Mouse (Mus musculus) lung, embryonic 15.5 days (tissue): ENCODE measurements around the gene Cdrt4. TPM values are rescaled to one million over a fixed set of nuclear protein-coding genes. Genes with fewer than 3 reads are reported as not detected.

Source experiments
- ATAC-seq: fragments of 200-750 bp; cut with Nextera tagmentation; 2 replicates; pipeline ENCODE4 v1.8.0; 2017; ENCODE audit warnings: moderate number of reproducible peaks, borderline replicate concordance; ENCODE audit not compliant: low FRiP score, low TSS enrichment; ENCODE audit errors: extremely low read depth
- H3K27ac ChIP-seq: fragments of 300-500 bp; sonication (generic); 2 replicates; pipeline ENCODE4 v1.5.1; 2015; ENCODE audit warnings: moderate library complexity, mild to moderate bottlenecking, inconsistent platforms
- H3K27me3 ChIP-seq: fragments of 300-500 bp; sonication (generic); 2 replicates; pipeline ENCODE4 v1.6.1; 2015; ENCODE audit warnings: inconsistent platforms
- H3K36me3 ChIP-seq: fragments of 300-500 bp; sonication (generic); 2 replicates; pipeline ENCODE4 v1.6.1; 2015; ENCODE audit warnings: inconsistent platforms
- H3K4me1 ChIP-seq: fragments of 300-500 bp; sonication (generic); 2 replicates; pipeline ENCODE4 v1.6.1; 2015; ENCODE audit warnings: inconsistent platforms
- H3K4me2 ChIP-seq: fragments of 300-500 bp; sonication (generic); 2 replicates; pipeline ENCODE4 v1.6.1; 2015; ENCODE audit warnings: inconsistent platforms, mild to moderate bottlenecking, moderate library complexity
- H3K4me3 ChIP-seq: fragments of 300-500 bp; sonication (generic); 2 replicates; pipeline ENCODE4 v1.5.1; 2015; ENCODE audit warnings: mild to moderate bottlenecking, inconsistent platforms
- H3K9ac ChIP-seq: fragments of 300-500 bp; sonication (generic); 2 replicates; pipeline ENCODE4 v1.6.1; 2015; ENCODE audit warnings: inconsistent platforms
- H3K9me3 ChIP-seq: fragments of 300-500 bp; sonication (generic); 2 replicates; pipeline ENCODE4 v1.6.1; 2016; ENCODE audit warnings: inconsistent platforms
- WGBS: fragments of 180-500 bp; shearing (Covaris S2); methylation state at CpG from one replicate; pipeline ENCODE4 v1.1.7; 2015; 5-methylcytosine and 5-hydroxymethylcytosine counted together
- polyA plus RNA-seq: library from polyadenylated mRNA; unstranded; fragments of >200 nt; fragmentation: Nextera tagmentation; extraction: Ambion mirVana; gene quantifications from 2 replicates; pipeline ENCODE4 v1.2.1, GENCODE M21; 2015

Cdrt4 gene
- polyA plus RNA-seq, 1 experiment from 2014 or later: 0.36 TPM

DNA sequence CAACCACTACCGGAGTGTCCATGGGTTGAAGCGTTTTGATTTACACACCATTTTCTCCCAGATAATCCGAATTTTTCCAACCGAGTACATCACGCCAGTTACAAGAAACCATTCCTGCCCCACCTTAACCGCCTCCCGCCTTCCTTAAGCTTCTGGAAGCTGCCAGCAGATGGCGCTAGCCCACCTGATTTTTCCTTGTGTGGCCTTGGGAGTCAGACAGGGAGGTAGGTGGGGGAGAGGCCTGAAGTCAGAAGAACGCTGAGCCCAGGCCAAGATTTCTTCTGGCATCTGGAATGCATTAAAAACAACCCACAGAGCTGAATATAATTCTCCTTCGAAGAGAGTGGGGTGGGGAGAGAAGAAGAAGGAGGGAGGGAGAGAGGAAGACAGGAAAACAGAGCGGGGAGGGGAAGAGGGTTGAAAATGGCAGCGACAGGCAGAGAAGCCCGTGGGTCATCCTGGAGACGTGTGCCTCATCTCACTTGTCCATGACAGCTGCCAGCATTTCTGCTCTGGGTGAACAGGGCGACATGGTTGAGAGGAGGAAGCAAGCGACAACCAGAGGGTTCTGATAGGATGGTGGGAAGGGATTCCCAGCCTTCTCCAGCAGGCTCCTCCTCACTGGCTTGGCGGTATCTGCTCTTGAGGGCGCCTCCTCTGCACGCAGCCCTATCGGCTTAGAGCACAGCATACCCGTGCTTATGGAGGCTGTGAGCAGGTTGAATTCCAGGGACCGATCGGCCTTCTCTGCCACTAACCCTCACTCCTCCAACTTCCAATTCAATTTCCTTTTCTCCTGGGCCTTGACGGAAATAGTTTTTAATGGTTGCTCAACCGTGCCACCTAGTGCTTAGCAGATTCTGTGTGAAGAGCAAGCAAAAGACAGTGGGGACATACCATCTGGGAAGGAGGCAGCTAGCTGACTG lies 29.7 kb upstream of the Cdrt4 start:
- WGBS: 13% methylated on average over 25 of the region's 25 CpGs
- H3K4me3 ChIP-seq: peak overlapping the region; percentile 19

DNA sequence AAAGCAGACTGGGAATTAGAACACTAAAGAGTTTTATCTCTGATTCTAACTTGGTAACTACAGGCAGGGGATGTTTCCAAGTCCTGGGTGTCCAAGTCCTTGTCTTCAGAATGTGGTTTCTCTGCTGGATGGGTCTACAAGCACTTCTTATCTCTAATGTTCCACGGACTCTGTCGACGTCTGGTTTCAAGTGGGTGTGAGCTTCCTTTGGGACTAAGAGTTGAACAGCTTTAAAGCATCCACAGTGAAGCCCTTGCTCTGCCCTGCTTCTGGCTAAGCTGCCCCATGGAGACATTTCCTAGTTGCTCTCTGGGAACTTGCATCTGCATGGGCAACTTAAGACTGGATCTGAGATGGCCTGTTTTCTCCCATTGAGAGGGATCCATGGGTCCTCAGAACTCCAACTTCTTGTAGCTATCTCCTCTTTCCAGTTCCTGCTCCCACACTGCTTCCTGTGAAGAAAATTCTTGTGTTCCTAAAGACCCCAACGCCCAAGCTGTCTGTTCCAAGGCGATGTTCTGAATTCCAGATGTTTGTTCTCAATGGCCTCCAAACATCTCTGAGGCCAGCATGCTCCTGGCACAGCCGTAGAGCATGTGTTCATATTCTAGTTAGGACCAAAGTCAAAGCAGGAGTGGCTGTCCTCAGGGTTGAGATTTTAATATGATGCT lies 26.8 kb upstream of the Cdrt4 start:
- H3K9me3 ChIP-seq: no peaks in the 10 kb centered on the region
- H3K36me3 ChIP-seq: no peaks in the 10 kb centered on the region
- 0 out of 2 replicates have a peak overlapping the region, but pooled peaks have one; percentile 22 for H3K27ac ChIP-seq
- ATAC-seq: no peak
- peaks cover 27% of the 10 kb centered on the region for H3K4me1 ChIP-seq
- H3K9ac ChIP-seq: no peak overlapping the region
- H3K4me3 ChIP-seq: no peak overlapping the region
- WGBS: 48% methylated on average over 6 of the region's 6 CpGs
- no peaks in the 10 kb centered on the region for H3K27me3 ChIP-seq
- H3K4me2 ChIP-seq: no peak overlapping the region

More for the DNA sequence above, 29.7 kb upstream of the Cdrt4 start:
- no peaks in the 10 kb centered on the region for H3K27me3 ChIP-seq
- H3K27ac ChIP-seq: peak overlapping the region; percentile 94
- H3K9me3 ChIP-seq: no peaks in the 10 kb centered on the region
- peak overlapping the region; percentile 53 for H3K4me2 ChIP-seq
- peak overlapping the region; percentile 27 for H3K9ac ChIP-seq
- ATAC-seq: peak; percentile 93
- H3K4me1 ChIP-seq: peaks cover 37% of the 10 kb centered on the region
- no peaks in the 10 kb centered on the region for H3K36me3 ChIP-seq

DNA sequence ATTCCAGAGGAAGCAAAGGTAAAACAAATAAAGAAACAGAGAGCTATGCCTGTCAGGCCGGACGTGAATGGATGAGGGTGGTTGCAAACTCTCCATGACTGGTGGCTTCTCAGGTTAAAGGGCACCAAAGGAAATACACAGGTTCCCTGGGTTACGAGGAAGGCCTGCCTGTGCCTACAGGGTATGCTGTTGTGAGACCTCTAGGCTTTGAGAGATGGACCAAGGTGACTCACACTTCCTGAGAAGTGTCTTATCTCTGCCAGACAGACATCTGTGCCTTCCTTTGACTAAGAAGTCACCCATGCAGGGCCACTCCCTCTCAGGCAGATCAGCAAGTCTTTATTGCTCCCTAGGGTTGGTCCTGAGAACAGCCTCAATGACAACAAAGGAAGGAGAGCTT lies 21.2 kb upstream of the Cdrt4 start:
- no peak overlapping the region for H3K9ac ChIP-seq
- H3K4me3 ChIP-seq: no peak overlapping the region
- 30% methylated on average over 3 of the region's 3 CpGs for WGBS
- H3K4me1 ChIP-seq: 0 out of 2 replicates have a peak, but pooled peaks cover 12% of the 10 kb centered on the region
- no peaks in the 10 kb centered on the region for H3K9me3 ChIP-seq
- no peak overlapping the region for H3K4me2 ChIP-seq
- H3K36me3 ChIP-seq: no peaks in the 10 kb centered on the region
- H3K27ac ChIP-seq: no peak overlapping the region
- H3K27me3 ChIP-seq: no peaks in the 10 kb centered on the region
- ATAC-seq: peak; percentile 72

DNA sequence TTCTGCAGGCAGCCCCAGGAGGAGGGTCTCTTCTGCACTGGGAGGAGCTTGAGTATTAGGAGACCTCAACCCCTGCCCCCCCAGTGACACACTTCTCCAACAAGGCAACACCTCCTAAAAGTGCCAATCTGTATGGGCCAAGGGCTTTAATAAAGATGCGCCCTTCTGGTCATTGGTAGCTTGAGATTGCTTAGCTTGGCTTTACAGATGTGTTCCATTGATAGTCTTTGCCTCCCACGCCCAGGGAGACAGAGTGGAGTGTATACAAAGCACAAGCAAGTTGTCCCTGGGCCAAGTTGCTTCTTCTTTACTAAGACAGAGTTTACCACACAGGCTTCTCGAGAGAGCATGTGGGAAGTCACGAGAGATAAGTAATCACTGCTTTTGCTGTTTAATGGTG lies 20.4 kb upstream of the Cdrt4 start:
- 48% methylated on average over 4 of the region's 4 CpGs for WGBS
- Histone ChIP-seq H3K9me3 (no peaks in the 10 kb centered on the region), H3K9ac (no peak overlapping the region), H3K36me3 (no peaks in the 10 kb centered on the region), H3K27me3 (no peaks in the 10 kb centered on the region), H3K27ac (no peak overlapping the region), H3K4me2 (no peak overlapping the region), H3K4me3 (no peak overlapping the region), H3K4me1 (0 out of 2 replicates have a peak, but pooled peaks cover 12% of the 10 kb centered on the region)
- peak; percentile 14; the same call in 1 of the 2 replicates for ATAC-seq

DNA sequence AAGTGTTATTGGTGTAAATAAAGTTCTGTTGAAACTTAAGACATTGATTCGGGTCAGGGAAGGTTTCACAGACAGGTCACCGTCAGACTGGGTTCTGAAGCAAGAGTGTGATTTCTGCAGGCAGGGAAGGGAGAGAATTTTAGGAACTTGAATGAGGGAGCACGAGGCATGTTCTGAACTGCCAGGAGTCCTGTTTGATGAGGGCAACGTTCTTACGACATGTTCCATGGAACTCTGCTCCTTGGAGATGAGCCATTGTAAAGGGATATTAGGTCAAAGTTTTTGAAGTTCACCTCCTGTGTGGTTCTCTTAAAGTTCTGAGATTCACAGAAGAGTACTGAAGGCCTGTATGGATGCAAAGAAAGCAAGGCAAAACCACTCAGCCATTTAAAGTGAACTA lies 19.9 kb upstream of the Cdrt4 start:
- no peak for ATAC-seq
- Histone ChIP-seq H3K4me1 (0 out of 2 replicates have a peak, but pooled peaks cover 12% of the 10 kb centered on the region), H3K36me3 (no peaks in the 10 kb centered on the region), H3K4me3 (no peak overlapping the region), H3K9ac (no peak overlapping the region), H3K9me3 (no peaks in the 10 kb centered on the region), H3K4me2 (no peak overlapping the region), H3K27ac (no peak overlapping the region), H3K27me3 (no peaks in the 10 kb centered on the region)
- WGBS: 71% methylated on average over 5 of the region's 5 CpGs

DNA sequence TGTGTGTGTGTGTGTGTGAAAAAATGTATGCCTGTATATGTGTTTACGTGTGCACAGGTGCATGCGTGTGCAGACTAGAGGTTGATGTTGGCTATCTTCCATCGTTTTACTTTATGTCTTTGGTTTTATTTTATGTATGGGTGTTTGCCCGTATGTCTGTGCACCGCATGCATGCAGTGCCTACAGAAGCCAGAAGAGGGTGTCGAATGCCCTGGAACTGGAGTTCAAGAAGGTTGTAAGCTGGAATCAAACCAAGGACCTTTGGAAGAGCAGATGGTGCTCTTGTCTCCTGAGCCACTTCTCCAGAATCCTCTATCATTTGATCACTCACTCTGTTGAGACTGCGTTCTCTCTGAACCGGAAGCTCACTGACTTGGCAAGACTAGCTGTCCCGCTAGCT lies 17.9 kb upstream of the Cdrt4 start:
- Histone ChIP-seq H3K4me1 (0 out of 2 replicates have a peak, but pooled peaks cover 12% of the 10 kb centered on the region), H3K4me3 (no peak overlapping the region), H3K36me3 (no peaks in the 10 kb centered on the region), H3K9me3 (no peaks in the 10 kb centered on the region), H3K27ac (no peak overlapping the region), H3K4me2 (no peak overlapping the region), H3K27me3 (no peaks in the 10 kb centered on the region), H3K9ac (no peak overlapping the region)
- 82% methylated on average over 9 of the region's 9 CpGs for WGBS
- ATAC-seq: no peak

DNA sequence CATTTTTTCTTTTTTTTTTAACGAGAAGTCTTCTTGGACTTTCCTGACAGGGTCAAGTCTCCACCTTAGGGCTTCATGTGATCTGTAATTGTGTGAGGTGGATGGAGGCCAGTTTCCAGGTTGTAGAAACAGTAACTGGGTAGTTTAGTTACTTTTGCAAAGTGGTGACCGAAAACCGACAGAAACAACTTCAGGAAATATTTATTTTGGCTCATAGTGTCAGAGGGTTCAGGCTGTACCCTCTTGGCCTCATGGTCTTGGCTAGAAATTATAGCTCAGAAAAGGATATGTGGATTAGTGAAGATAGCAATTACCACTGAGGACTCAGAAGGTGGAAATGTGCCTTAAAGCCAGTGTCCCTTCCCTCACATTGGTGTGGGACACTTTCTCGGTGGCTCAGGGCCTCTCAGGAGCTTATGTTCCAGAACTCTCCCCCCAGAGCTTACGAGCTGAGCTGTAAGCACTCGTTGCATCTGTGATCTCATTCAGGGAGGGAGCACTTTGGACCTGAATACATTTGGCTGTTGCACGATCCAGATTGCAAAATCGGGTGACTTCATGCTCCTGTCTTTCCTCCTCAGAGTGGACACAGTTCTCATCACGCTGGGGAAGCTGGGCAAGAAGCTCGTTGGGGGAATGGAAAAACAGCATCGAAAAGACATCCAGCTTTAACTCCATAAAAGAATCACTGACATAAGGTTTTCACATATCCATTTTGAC lies 16.0 kb upstream of the Cdrt4 start:
- Histone ChIP-seq H3K9me3 (no peaks in the 10 kb centered on the region), H3K27ac (no peak overlapping the region), H3K27me3 (no peaks in the 10 kb centered on the region), H3K4me1 (0 out of 2 replicates have a peak, but pooled peaks cover 5% of the 10 kb centered on the region), H3K9ac (no peak overlapping the region), H3K4me2 (no peak overlapping the region), H3K4me3 (no peak overlapping the region), H3K36me3 (no peaks in the 10 kb centered on the region)
- ATAC-seq: no peak
- WGBS: 84% methylated on average over 11 of the region's 11 CpGs

DNA sequence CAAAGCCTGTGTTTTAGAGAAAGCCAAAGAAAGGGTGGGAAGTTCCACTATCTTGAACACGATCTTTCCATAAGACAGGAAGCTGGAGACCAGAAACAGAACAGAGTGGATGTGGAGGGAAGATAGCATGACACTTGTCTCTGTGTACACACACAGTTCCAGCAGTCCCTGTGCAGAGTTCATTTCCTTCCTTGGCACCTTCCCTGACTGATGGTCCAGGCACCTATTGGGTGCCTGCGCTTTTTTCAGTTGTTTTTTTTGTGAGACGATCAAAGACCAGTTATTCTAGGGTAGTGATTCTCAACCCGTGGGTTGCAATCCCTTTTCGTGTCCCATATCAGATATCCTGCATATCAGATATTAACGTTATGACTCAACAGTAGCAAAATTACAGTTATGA lies 13.0 kb upstream of the Cdrt4 start:
- WGBS: 59% methylated on average over 6 of the region's 6 CpGs
- Histone ChIP-seq H3K4me3 (no peak overlapping the region), H3K27me3 (no peaks in the 10 kb centered on the region), H3K9ac (no peak overlapping the region), H3K36me3 (no peaks in the 10 kb centered on the region), H3K4me2 (no peak overlapping the region), H3K9me3 (no peaks in the 10 kb centered on the region), H3K4me1 (no peaks in the 10 kb centered on the region), H3K27ac (no peak overlapping the region)
- no peak for ATAC-seq

DNA sequence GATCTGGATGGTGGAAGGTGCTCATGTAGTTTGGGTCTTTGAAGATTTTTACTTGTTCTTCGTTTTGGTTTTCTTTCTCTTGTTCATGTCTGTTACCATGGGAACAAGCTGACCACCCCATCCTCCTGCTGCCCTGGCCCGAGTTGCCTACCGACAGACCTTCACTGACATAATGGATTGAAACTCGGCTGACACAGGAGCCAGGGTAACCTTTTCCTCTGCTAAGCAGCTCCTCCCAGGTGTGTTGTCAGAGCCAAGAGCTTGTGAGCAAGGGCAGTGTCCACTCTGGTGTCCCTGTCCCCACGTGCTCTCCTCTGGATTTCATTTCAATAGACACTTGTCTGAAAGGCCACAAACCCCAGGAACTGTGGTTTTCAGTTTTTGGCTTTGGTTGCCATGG lies 12.1 kb upstream of the Cdrt4 start:
- no peak for ATAC-seq
- no peaks in the 10 kb centered on the region for H3K27me3 ChIP-seq

DNA sequence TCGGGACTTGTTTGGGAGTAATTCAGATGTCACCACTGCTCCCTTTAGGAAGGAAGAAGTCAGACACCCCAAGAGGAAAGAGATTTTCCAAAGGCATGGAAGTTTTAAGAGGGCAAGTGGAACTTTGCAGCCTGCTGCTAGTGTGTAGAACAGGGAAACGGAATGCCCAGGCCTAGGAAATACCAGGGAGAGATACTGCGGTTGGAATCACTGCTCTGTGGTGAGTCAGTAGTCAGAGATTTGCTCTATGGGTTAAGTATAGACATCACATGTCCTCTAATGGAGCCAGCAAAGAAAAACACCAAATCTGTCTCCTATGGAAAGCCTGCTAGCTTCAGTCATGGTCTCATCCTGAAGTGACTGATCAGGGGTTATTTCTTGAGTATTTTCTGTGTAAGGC lies 10.8 kb upstream of the Cdrt4 start:
- Histone ChIP-seq H3K9ac (no peak overlapping the region), H3K4me2 (no peak overlapping the region), H3K27me3 (no peaks in the 10 kb centered on the region), H3K27ac (no peak overlapping the region), H3K4me1 (no peaks in the 10 kb centered on the region), H3K4me3 (no peak overlapping the region), H3K9me3 (no peaks in the 10 kb centered on the region), H3K36me3 (no peaks in the 10 kb centered on the region)
- 85% methylated on average over 3 of the region's 3 CpGs for WGBS
- ATAC-seq: no peak

More for the DNA sequence above, 12.1 kb upstream of the Cdrt4 start:
- H3K9ac ChIP-seq: no peak overlapping the region
- H3K9me3 ChIP-seq: no peaks in the 10 kb centered on the region
- no peak overlapping the region for H3K4me3 ChIP-seq
- no peak overlapping the region for H3K27ac ChIP-seq
- H3K4me1 ChIP-seq: no peaks in the 10 kb centered on the region
- H3K4me2 ChIP-seq: no peak overlapping the region
- no peaks in the 10 kb centered on the region for H3K36me3 ChIP-seq
- 67% methylated on average over 5 of the region's 5 CpGs for WGBS

DNA sequence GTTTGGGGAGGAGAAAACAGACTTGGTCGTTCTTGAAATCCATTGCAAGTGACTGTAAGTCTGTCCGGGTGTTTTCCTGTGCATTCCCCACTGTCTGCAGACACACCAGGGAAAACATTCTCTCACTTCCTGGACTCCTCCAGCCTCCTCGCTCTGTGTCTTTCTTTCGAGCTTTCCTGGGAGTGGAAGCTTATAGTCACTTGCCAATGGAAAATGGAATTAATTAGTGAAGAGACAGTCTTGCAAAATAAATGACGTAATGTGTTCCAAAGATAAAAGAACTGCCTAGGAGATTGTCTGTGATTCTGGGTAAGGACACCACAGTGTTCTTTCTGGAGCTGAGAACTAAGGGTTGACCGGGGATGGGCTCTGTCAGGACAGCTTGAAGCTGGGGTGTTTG lies 7.5 kb upstream of the Cdrt4 start:
- no peaks in the 10 kb centered on the region for H3K4me1 ChIP-seq
- H3K9ac ChIP-seq: no peak overlapping the region
- no peaks in the 10 kb centered on the region for H3K36me3 ChIP-seq
- WGBS: 65% methylated on average over 6 of the region's 6 CpGs
- no peak overlapping the region for H3K27ac ChIP-seq
- no peak overlapping the region for H3K4me3 ChIP-seq
- H3K4me2 ChIP-seq: no peak overlapping the region
- no peaks in the 10 kb centered on the region for H3K9me3 ChIP-seq
- no peak for ATAC-seq
- H3K27me3 ChIP-seq: no peaks in the 10 kb centered on the region
